Mouse (Mus musculus) ES-E14 (cell line): ENCODE measurements around the gene Slc45a3. TPM values are rescaled to one million over a fixed set of nuclear protein-coding genes. Genes with fewer than 3 reads are reported as not detected.

Source experiments
- DNase-seq: peaks from one replicate; pipeline ENCODE4 v3.0.0-alpha.2; 2013; ENCODE audit warnings: low read depth, low spot score
- H3K27ac ChIP-seq: 2 replicates; pipeline ENCODE4 v1.5.1; 2012; ENCODE audit warnings: low read depth, mild to moderate bottlenecking, low read length, moderate library complexity, mixed read lengths; ENCODE audit not compliant: poor library complexity, insufficient read depth, severe bottlenecking
- H3K36me3 ChIP-seq: 2 replicates; pipeline ENCODE4 v1.6.1; 2012; ENCODE audit warnings: mild to moderate bottlenecking, low read length, moderate library complexity, mixed read lengths; ENCODE audit not compliant: control insufficient read depth, poor library complexity, insufficient read depth, severe bottlenecking
- H3K4me1 ChIP-seq, 2 experiments: fragments of 150-350 bp in 1 of 2; sonication (generic) in 1 of 2; 2 replicates each; pipeline ENCODE4 v1.6.1; 2012; ENCODE audit warnings: low read length in 2 of 2, mild to moderate bottlenecking in 1 of 2, mixed read lengths in 1 of 2; ENCODE audit not compliant: control insufficient read depth in 2 of 2, insufficient read depth in 2 of 2, poor library complexity in 1 of 2
- H3K4me3 ChIP-seq, 2 experiments: fragments of 150-350 bp in 1 of 2; sonication (generic) in 1 of 2; 2 replicates each; pipeline ENCODE4 v1.5.1; 2012; ENCODE audit warnings: low read length in 2 of 2, low read depth in 1 of 2, mild to moderate bottlenecking in 1 of 2, mixed read lengths in 1 of 2; ENCODE audit not compliant: insufficient read depth in 1 of 2, poor library complexity in 1 of 2, severe bottlenecking in 1 of 2
- H3K9ac ChIP-seq: 2 replicates; pipeline ENCODE4 v1.6.1; 2012; ENCODE audit warnings: low read depth, mild to moderate bottlenecking, low read length, mixed read lengths; ENCODE audit not compliant: poor library complexity, insufficient read depth, severe bottlenecking
- H3K9me3 ChIP-seq: fragments of 150-350 bp; sonication (generic); 2 replicates; pipeline ENCODE4 v1.6.1; 2012; ENCODE audit warnings: low read depth, mild to moderate bottlenecking, low read length; ENCODE audit not compliant: control insufficient read depth, insufficient read depth
- CHD2 ChIP-seq: IDR thresholded peaks from 2 replicates; pipeline ENCODE4 v1.6.1; 2014; ENCODE audit warnings: mild to moderate bottlenecking, low read depth, low read length, inconsistent platforms
- HCFC1 ChIP-seq: IDR thresholded peaks from 2 replicates; pipeline ENCODE4 v1.6.1; 2012; ENCODE audit warnings: low read length, inconsistent platforms, borderline replicate concordance; ENCODE audit not compliant: insufficient read depth
- MAFK ChIP-seq: IDR thresholded peaks from 2 replicates; pipeline ENCODE4 v1.6.1; 2014; ENCODE audit warnings: mild to moderate bottlenecking, low read depth, low read length, inconsistent platforms; ENCODE audit not compliant: insufficient read depth
- ZC3H11A ChIP-seq: IDR thresholded peaks from 2 replicates; pipeline ENCODE4 v1.6.1; 2012; ENCODE audit warnings: low read depth, mild to moderate bottlenecking, inconsistent platforms, low read length, borderline replicate concordance
- ZNF384 ChIP-seq: IDR thresholded peaks from 2 replicates; pipeline ENCODE4 v1.6.1; 2012; ENCODE audit warnings: low read depth, low read length, inconsistent platforms
- in situ Hi-C, 2 experiments: fragments of 600-800 bp; cut with MboI; formaldehyde crosslinking; loops; one replicate each; pipeline ENCODE4 v1.15.1; 2025; ENCODE audit warnings: low sequenced_read_pairs in 2 of 2, inconsistent platforms in 1 of 2; ENCODE audit not compliant: unreplicated experiment in 2 of 2
- total RNA-seq: library from RNA; depleted of rRNA; stranded (reverse); fragments of 300-350 nt; gene quantifications from 2 replicates; pipeline ENCODE4 v1.2.3, GENCODE M21; 2012

Slc45a3 gene
- total RNA-seq, 1 experiment: 6.0 TPM

DNA sequence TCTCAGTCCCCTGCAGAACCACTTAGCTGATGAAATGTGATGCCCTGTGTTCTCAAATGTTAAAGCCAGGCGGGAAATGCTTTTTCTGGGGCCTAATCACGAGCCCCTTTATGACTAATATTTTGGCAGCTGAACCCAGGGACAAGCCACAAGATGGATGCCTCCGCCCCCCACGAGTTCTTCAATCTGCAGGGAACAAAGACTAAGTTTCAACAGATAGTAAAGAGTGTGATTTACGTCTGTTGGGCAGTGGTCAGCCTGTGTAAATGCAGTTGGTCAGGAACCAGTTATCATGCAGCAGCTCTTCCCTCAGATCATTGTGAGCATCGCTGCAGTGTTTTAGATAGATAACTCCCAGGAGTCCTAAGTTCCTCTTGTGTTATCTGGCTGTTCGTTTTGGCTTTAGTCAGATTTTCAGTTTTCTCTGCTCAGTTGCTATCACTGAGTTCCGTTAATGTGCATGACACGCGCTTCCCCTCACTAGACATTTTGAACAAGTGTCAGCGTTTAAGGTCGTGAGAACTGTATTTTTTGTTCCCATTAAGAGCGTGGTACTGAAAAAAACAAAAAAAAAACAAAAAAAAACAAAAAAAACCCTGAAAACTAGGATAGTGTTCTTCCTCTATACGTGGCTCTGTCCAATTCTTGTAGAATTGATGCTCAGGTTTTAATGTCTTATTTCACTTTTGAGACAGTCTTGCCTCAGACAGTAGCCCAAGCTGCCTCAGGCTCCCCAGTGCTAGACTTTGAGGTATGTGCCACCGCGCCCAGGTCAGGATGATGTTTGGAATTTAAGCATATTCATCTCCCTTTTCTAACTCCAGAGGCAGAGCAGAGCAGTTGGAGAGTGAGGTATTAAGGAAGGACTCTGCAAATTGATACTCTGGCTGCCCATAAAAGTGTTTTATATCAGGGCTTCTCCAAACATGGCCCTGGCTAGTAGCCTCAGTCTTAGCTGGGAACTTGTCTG lies 19.9 kb upstream of the Slc45a3 start:
- DNase-seq: no peak
- peaks cover 2% of the 10 kb centered on the region; the same call in 1 of the 2 replicates for H3K36me3 ChIP-seq
- no peaks in the 10 kb centered on the region for H3K9me3 ChIP-seq
- no peak overlapping the region for H3K4me3 ChIP-seq
- in situ Hi-C loops: no loop called here
- H3K4me1 ChIP-seq: peaks cover 4 to 9% of the 10 kb centered on the region in 2 experiments; a peak in 2 of 4 replicates
- TF ChIP-seq CHD2 (no peak), MAFK (no peak), ZC3H11A (no peak), ZNF384 (no peak), HCFC1 (no peak)
- no peak overlapping the region for H3K9ac ChIP-seq
- no peak overlapping the region for H3K27ac ChIP-seq

DNA sequence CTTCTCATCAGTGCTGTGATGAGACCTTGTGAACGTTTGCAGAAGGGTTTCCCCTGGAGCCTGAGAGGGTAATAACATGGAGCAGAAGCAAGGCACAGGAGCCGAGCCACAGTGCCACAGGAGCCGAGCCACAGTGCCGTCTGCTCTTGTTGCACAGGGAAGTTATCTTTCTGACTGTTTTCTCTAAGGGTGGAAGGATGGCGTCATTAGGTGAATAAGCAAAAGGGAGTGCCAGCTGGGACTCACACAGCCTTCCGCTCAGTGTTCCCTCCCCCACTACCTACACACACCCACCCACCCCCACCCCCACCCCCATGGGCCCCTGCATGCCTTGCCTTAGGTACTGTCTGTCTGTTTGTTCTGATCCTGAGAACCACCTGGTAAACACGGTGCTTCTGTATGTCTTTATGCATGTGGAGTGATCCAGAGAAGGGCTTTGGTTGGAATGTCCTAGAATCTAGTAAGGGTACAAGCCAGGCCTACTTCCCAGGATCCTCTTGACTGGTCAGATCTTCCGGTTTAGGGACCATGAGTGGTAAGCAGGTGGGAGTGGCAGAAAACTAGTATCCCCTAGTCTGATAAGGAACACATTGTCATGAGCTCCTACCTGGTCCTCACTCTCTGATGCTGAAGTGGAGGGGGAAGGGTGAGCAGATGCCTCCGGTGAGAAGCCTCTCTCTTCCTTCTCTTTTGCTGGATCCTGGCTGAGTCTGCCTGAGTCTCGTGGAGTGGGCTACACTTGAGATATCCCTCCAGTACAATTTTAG lies 16.9 kb upstream of the Slc45a3 start:
- Histone ChIP-seq H3K36me3 (no peaks in the 10 kb centered on the region), H3K27ac (no peak overlapping the region), H3K9ac (no peak overlapping the region), H3K4me1 (peaks cover 4 to 9% of the 10 kb centered on the region in 2 experiments; a peak in 2 of 4 replicates), H3K9me3 (no peaks in the 10 kb centered on the region), H3K4me3 (no peak overlapping the region)
- TF ChIP-seq ZNF384 (no peak), MAFK (no peak), HCFC1 (no peak), ZC3H11A (no peak)
- no peak for DNase-seq
- in situ Hi-C loops: no loop called here

GRCm38 (mm10) chr1:131946462-131947215 lies 16.1 kb upstream of the Slc45a3 start:
- TF ChIP-seq MAFK (no peak), ZC3H11A (no peak), HCFC1 (no peak), ZNF384 (no peak), CHD2 (no peak)
- in situ Hi-C loops: no loop called here
- no peak overlapping the region for H3K9ac ChIP-seq
- H3K9me3 ChIP-seq: no peaks in the 10 kb centered on the region
- H3K27ac ChIP-seq: no peak overlapping the region; the same call in 1 of the 2 replicates
- no peaks in the 10 kb centered on the region for H3K36me3 ChIP-seq
- no peak for DNase-seq
- H3K4me3 ChIP-seq: no peak overlapping the region
- peaks cover 4 to 9% of the 10 kb centered on the region in 2 experiments; a peak in 2 of 4 replicates for H3K4me1 ChIP-seq

DNA sequence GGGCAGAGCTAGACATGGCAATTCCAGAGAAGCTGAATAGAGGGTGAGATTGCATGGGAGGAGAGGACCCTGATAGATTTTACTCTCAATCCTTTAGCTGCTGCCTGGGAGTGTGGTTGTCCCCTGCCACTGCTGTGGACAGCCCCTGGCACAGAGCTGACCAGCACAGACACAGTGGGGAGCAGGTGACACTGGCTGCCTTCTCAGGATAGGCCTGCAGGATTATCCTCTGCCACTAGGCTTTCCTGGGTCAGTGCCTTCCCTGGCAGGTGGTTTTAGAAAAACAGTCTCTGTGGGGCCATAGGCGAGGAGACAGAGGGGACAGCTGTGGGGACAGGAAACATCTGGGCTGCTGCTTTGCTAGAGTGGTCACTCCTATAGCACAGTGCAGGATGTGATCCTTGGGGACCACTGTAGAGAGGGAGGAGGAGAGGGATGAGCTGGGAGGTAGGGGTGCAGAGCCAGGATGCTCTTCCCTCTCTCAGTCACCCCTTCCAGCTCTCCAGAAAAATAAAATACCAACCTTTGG lies 14.7 kb upstream of the Slc45a3 start:
- H3K9ac ChIP-seq: no peak overlapping the region

More for the DNA sequence above, 14.7 kb upstream of the Slc45a3 start:
- Histone ChIP-seq H3K4me1 (peaks cover 4 to 9% of the 10 kb centered on the region in 2 experiments; a peak in 2 of 4 replicates), H3K4me3 (no peak overlapping the region), H3K36me3 (no peaks in the 10 kb centered on the region), H3K27ac (no peak overlapping the region), H3K9me3 (no peaks in the 10 kb centered on the region)
- in situ Hi-C loops: no loop called here
- DNase-seq: no peak
- no peak for TF ChIP-seq ZNF384
- TF ChIP-seq ZC3H11A: no peak
- TF ChIP-seq HCFC1: no peak
- no peak for TF ChIP-seq CHD2
- TF ChIP-seq MAFK: no peak
